Comparison of ENCODE assay signal across 7 mouse cellular contexts in genomic region chr12:85524859-85525495, GRCm38 (mm10). TPM values are rescaled to one million over a fixed set of nuclear protein-coding genes. Genes with fewer than 3 reads are reported as not detected.
A peak's percentile ranks its signal among the peaks of the same experiment; 100 is the strongest.
DNase-seq lines count a peak whose midpoint lies in the region; ATAC-seq and TF ChIP-seq lines count a peak whose summit lies in the region.
"Not testable (repeated sequence)": the region's sequence is repeated elsewhere in the genome, so short reads cannot be mapped to it uniquely, and the experiment has no call there.

No protein-coding gene starts in this region.

- H3K4me3 ChIP-seq in ES-Bruce4 (ENCODE audit: low read depth, low read length), result peak overlapping the region; percentile 50
- not testable (repeated sequence) for H3K4me3 ChIP-seq in cortical plate, adult 2 months (ENCODE audit: insufficient read depth, low read length); hindbrain, embryonic 10.5 days; hindbrain, embryonic 16.5 days (ENCODE audit: low read length); left cerebral cortex, adult 2 months; midbrain, embryonic 14.5 days (replicated peaks; ENCODE audit: low read depth, low read length); neural tube, embryonic 13.5 days

- H3K9ac ChIP-seq in ES-Bruce4 (ENCODE audit: low read depth, poor library complexity, severe bottlenecking), result peak overlapping the region; percentile 48
- not testable (repeated sequence) for H3K9ac ChIP-seq in hindbrain, embryonic 16.5 days (ENCODE audit: low read depth, low read length); midbrain, embryonic 14.5 days (replicated peaks; ENCODE audit: low read length); neural tube, embryonic 13.5 days

- 0 out of 2 replicates have a peak, but pooled peaks have one; percentile 51 for TF ChIP-seq EP300 in ES-Bruce4 (IDR thresholded peaks at IDR 0.05; ENCODE audit: insufficient read depth, low read depth, low read length)

- H3K36me3 ChIP-seq in ES-Bruce4 (ENCODE audit: control insufficient read depth, insufficient read depth, low read length, poor library complexity, severe bottlenecking); hindbrain, embryonic 10.5 days; hindbrain, embryonic 16.5 days (ENCODE audit: control insufficient read depth, insufficient read depth, low read length); midbrain, embryonic 14.5 days (ENCODE audit: control insufficient read depth, insufficient read depth, low read length); neural tube, embryonic 13.5 days: not testable (repeated sequence)

- ATAC-seq in hindbrain, embryonic 16.5 days, result peak; percentile 38; the same call in 1 of the 2 replicates
- ATAC-seq in midbrain, embryonic 14.5 days (ENCODE audit: low FRiP score, low TSS enrichment), result not testable (repeated sequence)
- peak; percentile 25; the same call in 1 of the 2 replicates for ATAC-seq in neural tube, embryonic 13.5 days (ENCODE audit: low read depth)

- H3K27me3 ChIP-seq in ES-Bruce4 (ENCODE audit: control insufficient read depth, insufficient read depth, low read length, poor library complexity, severe bottlenecking); hindbrain, embryonic 10.5 days (ENCODE audit: insufficient read depth, poor library complexity, severe bottlenecking); hindbrain, embryonic 16.5 days (replicated peaks; ENCODE audit: control insufficient read depth, insufficient read depth, low read length); midbrain, embryonic 14.5 days (ENCODE audit: control insufficient read depth, insufficient read depth, low read length); neural tube, embryonic 13.5 days: not testable (repeated sequence)

- TF ChIP-seq POLR2A in ES-Bruce4 (IDR thresholded peaks at IDR 0.05; ENCODE audit: insufficient read depth, low read length); cortical plate, adult 2 months (IDR thresholded peaks at IDR 0.05; ENCODE audit: extremely low read depth, insufficient read depth, low read length): not testable (repeated sequence)

- not testable (repeated sequence) for H3K4me1 ChIP-seq in ES-Bruce4 (ENCODE audit: control insufficient read depth, insufficient read depth, low read length); cortical plate, adult 2 months (ENCODE audit: control insufficient read depth, insufficient read depth, low read length); hindbrain, embryonic 16.5 days (ENCODE audit: control insufficient read depth, insufficient read depth, low read depth, low read length); midbrain, embryonic 14.5 days (ENCODE audit: control insufficient read depth, insufficient read depth, low read length)
- peaks cover 46% of the 10 kb centered on the region for H3K4me1 ChIP-seq in hindbrain, embryonic 10.5 days (replicated peaks)
- peaks cover 27% of the 10 kb centered on the region for H3K4me1 ChIP-seq in neural tube, embryonic 13.5 days (replicated peaks)

- not testable (repeated sequence) for DNase-seq in hindbrain, embryonic 10.5 days (ENCODE audit: low spot score); left cerebral cortex, adult 2 months (ENCODE audit: extremely low spot score in 1 of 2, low spot score in 2 of 2); midbrain, embryonic 14.5 days

- H3K4me2 ChIP-seq in hindbrain, embryonic 16.5 days (ENCODE audit: low read length); midbrain, embryonic 14.5 days (ENCODE audit: low read length); neural tube, embryonic 13.5 days: not testable (repeated sequence)

- TF ChIP-seq CTCF in ES-Bruce4 (IDR thresholded peaks at IDR 0.05; ENCODE audit: low read depth, low read length); cortical plate, adult 2 months (IDR thresholded peaks at IDR 0.05; ENCODE audit: extremely low read depth, insufficient read depth, low read length); left cerebral cortex, adult 2 months (IDR thresholded peaks at IDR 0.05): not testable (repeated sequence)

- H3K27ac ChIP-seq in ES-Bruce4 (ENCODE audit: insufficient read depth, low read length), result peak overlapping the region; percentile 77
- H3K27ac ChIP-seq in cortical plate, adult 2 months (ENCODE audit: insufficient read depth, low read length), result 0 out of 2 replicates have a peak overlapping the region, but pooled peaks have one; percentile 60
- peak overlapping the region; percentile 71; the same call in 1 of the 2 replicates for H3K27ac ChIP-seq in hindbrain, embryonic 10.5 days
- peak overlapping the region; percentile 62 for H3K27ac ChIP-seq in hindbrain, embryonic 16.5 days (ENCODE audit: low read depth, low read length)
- peak overlapping the region; percentile 26; the same call in 1 of the 2 replicates for H3K27ac ChIP-seq in left cerebral cortex, adult 2 months
- H3K27ac ChIP-seq in midbrain, embryonic 14.5 days (replicated peaks; ENCODE audit: low read depth, low read length), result peak overlapping the region; percentile 14; the same call in 1 of the 2 replicates
- peak overlapping the region; percentile 33; the same call in 1 of the 2 replicates for H3K27ac ChIP-seq in neural tube, embryonic 13.5 days (replicated peaks)

- intact Hi-C loops in left cerebral cortex, adult 2 months (cut with DNase I), result loop anchor here (5.0 kb wide), 1 partner anchor 67 kb away; no protein-coding TSS in a partner anchor

- H3K9me3 ChIP-seq in ES-Bruce4 (replicated peaks; ENCODE audit: control insufficient read depth, insufficient read depth, low read length, poor library complexity, severe bottlenecking); hindbrain, embryonic 10.5 days; hindbrain, embryonic 16.5 days (ENCODE audit: control insufficient read depth, low read length); midbrain, embryonic 14.5 days (ENCODE audit: control insufficient read depth, low read length); neural tube, embryonic 13.5 days: not testable (repeated sequence)

- WGBS in hindbrain, embryonic 10.5 days, result 62% methylated on average over 11 of the region's 11 CpGs
- WGBS in hindbrain, embryonic 16.5 days, result 43% methylated on average over 11 of the region's 11 CpGs
- 58% methylated on average over 11 of the region's 11 CpGs for WGBS in midbrain, embryonic 14.5 days
- WGBS in neural tube, embryonic 13.5 days, result 59% methylated on average over 11 of the region's 11 CpGs

RNA-seq across cellular contexts. Expression of gene Fos, which starts 51.3 kb away (rescaled TPM):
- polyA plus RNA-seq in ES-Bruce4 (2011; ENCODE audit: insufficient read depth, insufficient read length, low read depth, missing spikeins), result 4.8 and 7.3 TPM in 2 replicates
- 24.3 and 41.8 TPM in 2 replicates for polyA plus RNA-seq in cortical plate, adult 2 months (2012; rRNA removed)
- 1.5 TPM in 2 replicates for polyA plus RNA-seq in hindbrain, embryonic 10.5 days (2016; fragmentation: Nextera tagmentation; extraction: Ambion mirVana)
- 3.9 and 4.3 TPM in 2 replicates for polyA plus RNA-seq in hindbrain, embryonic 16.5 days (2015; fragmentation: Nextera tagmentation; extraction: Ambion mirVana)
- 10 to 100 TPM; 56.9 to 88.9 TPM for total RNA-seq in left cerebral cortex, adult 2 months (2021)
- polyA plus RNA-seq in midbrain, embryonic 14.5 days (2014; fragmentation: Nextera tagmentation; extraction: Ambion mirVana), result 1.1 and 1.2 TPM in 2 replicates
- polyA plus RNA-seq in neural tube, embryonic 13.5 days (2015; fragmentation: Nextera tagmentation; extraction: Ambion mirVana), result 1.9 and 2.8 TPM in 2 replicates

Comparison
In these comparisons a context has a peak if more than half of its experiments do, and no peak if none do; other contexts are left out.
1. H3K27ac ChIP-seq: peak in every context shown above with its lines; median percentile 77 in ES-Bruce4; 71 in hindbrain, embryonic 10.5 days; 62 in hindbrain, embryonic 16.5 days; 60 in cortical plate, adult 2 months; 33 in neural tube, embryonic 13.5 days; 26 in left cerebral cortex, adult 2 months; 14 in midbrain, embryonic 14.5 days.